Mouse (Mus musculus) heart, postnatal 0 days (tissue): Measurements from ENCODE around the gene Traf3ip3. TPM values are rescaled to one million over a fixed set of nuclear protein-coding genes. Genes with fewer than 3 reads are reported as not detected.
A peak's percentile ranks its signal among the peaks of the same experiment; 100 is the strongest.

ENCODE experiments used
- ATAC-seq: fragments of 200-750 bp; cut with Nextera tagmentation; 2 replicates; pipeline ENCODE4 v1.8.0; 2017; ENCODE audit warnings: low read depth, moderate number of reproducible peaks, moderate library complexity; ENCODE audit not compliant: insufficient read depth
- DNase-seq: peaks from one replicate; pipeline ENCODE4 v3.0.0-alpha.2; 2016; ENCODE audit warnings: low spot score
- H3K27ac ChIP-seq: fragments of 300-500 bp; sonication (generic); 2 replicates; pipeline ENCODE4 v1.5.1; 2014; ENCODE audit warnings: low read depth, mild to moderate bottlenecking
- H3K27me3 ChIP-seq: fragments of 300-500 bp; sonication (generic); 2 replicates; pipeline ENCODE4 v1.6.1; 2014; ENCODE audit warnings: low read length, mixed read lengths; ENCODE audit not compliant: control insufficient read depth, insufficient read depth
- H3K36me3 ChIP-seq: fragments of 300-500 bp; sonication (generic); replicated peaks from 2 replicates; pipeline ENCODE4 v1.6.1; 2014; ENCODE audit warnings: low read length, mixed read lengths; ENCODE audit not compliant: control insufficient read depth, insufficient read depth
- H3K4me1 ChIP-seq: fragments of 300-500 bp; sonication (generic); 2 replicates; pipeline ENCODE4 v1.6.1; 2014; ENCODE audit warnings: antibody characterized with exemption; ENCODE audit not compliant: control insufficient read depth, insufficient read depth
- H3K4me2 ChIP-seq: fragments of 300-500 bp; sonication (generic); 2 replicates; pipeline ENCODE4 v1.6.1; 2014; ENCODE audit warnings: low read depth, mild to moderate bottlenecking, low read length, moderate library complexity
- H3K4me3 ChIP-seq: fragments of 300-500 bp; sonication (generic); 2 replicates; pipeline ENCODE4 v1.5.1; 2014; ENCODE audit warnings: low read depth, low read length
- H3K9ac ChIP-seq: fragments of 300-500 bp; sonication (generic); replicated peaks from 2 replicates; pipeline ENCODE4 v1.6.1; 2014; ENCODE audit warnings: low read depth, low read length, mixed read lengths
- H3K9me3 ChIP-seq: fragments of 300-500 bp; sonication (generic); replicated peaks from 2 replicates; pipeline ENCODE4 v1.6.1; 2016; ENCODE audit warnings: low read length; ENCODE audit not compliant: control insufficient read depth
- CTCF ChIP-seq: IDR thresholded peaks from 2 replicates; pipeline ENCODE4 v1.5.1; 2016; ENCODE audit warnings: antibody characterized with exemption, control low read depth, low read depth
- EP300 ChIP-seq: IDR thresholded peaks from 2 replicates; pipeline ENCODE4 v1.6.1; 2016; ENCODE audit warnings: antibody characterized with exemption, low read depth
- WGBS: fragments of 180-500 bp; shearing (Covaris S2); extraction: QIAGEN DNeasy Blood & Tissue Kit; methylation state at CpG from one replicate; pipeline ENCODE4 v1.1.7; 2014; 5-methylcytosine and 5-hydroxymethylcytosine counted together
- polyA plus RNA-seq: library from polyadenylated mRNA; unstranded; fragments of >200 nt; fragmentation: Nextera tagmentation; extraction: Ambion mirVana; gene quantifications from 2 replicates; pipeline ENCODE4 v1.2.1, GENCODE M21; 2015
- total RNA-seq: library from RNA; depleted of rRNA; stranded (reverse); fragments of >200 nt; gene quantifications from 2 replicates; pipeline ENCODE4 v1.2.3, GENCODE M21; 2014; ENCODE audit warnings: low replicate concordance

The Traf3ip3 gene
- total and polyA plus RNA-seq, 2 experiments from 2014 or later, result 0.61 to 0.79 TPM

DNA sequence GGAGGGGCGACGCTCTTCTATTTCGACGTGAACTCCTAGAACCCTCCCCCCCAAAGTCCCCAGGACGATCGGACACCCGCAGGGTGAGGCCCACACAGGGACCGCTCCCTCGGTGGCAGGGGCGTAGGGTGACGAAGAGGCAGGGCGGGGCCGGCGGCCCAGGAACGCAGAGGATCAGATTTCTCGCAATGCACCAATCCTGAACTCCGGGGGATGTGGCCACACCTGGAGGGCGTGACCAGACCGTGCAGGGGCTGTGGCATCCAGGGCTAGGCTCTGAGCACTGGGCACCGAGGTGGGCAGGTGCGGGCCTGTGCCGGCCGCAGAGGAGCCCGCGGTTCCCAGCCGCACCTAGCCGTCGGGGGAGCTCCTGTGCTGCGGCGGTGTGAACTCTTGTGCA, 48.6 kb downstream of the Traf3ip3 start, which contains the start of gene Irf6:
Irf6 (plus strand) TSS at position 240 of the 400 bp plus-strand sequence.
- Histone ChIP-seq H3K4me3 (peak within 1 kb of the TSS; percentile 41), H3K4me2 (peak within 1 kb of the TSS; percentile 62), H3K9me3 (no peaks in the 10 kb centered on the region), H3K36me3 (no peaks in the 10 kb centered on the region), H3K27me3 (peaks cover 16% of the 10 kb centered on the region; the same call in 1 of the 2 replicates), H3K4me1 (peaks cover 15% of the 10 kb centered on the region), H3K27ac (no peak within 1 kb of the TSS), H3K9ac (0 out of 2 replicates have a peak within 1 kb of the TSS, but pooled peaks have one; percentile 24)
- DNase-seq (peak; percentile 59), ATAC-seq (peak; percentile 89)
- 2% methylated on average over 30 of the region's 30 CpGs for WGBS
- TF ChIP-seq CTCF (no peak), EP300 (no peak)

DNA sequence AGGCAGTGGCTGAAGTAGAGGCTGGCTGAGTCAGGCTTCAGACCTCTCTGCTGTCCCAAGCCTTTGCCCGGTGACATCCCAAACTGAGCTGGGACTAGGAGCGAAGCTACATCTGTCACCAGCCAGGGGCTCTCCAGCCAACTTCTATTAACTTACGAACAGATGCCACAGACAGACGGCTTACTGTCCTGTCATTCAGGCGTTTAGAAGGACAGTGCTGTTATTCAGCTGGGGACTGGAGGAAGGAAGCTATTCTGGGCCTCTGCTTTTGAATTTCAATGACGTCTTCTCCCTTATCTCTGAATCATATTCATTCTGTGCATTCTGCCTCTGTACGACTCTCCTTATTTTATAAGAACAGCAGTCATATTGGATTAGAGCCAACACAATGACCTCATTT, 50.4 kb downstream of the Traf3ip3 start:
- Histone ChIP-seq H3K4me2 (0 out of 2 replicates have a peak overlapping the region, but pooled peaks have one; percentile 3), H3K4me1 (peaks cover 15% of the 10 kb centered on the region), H3K9ac (no peak overlapping the region), H3K4me3 (no peak overlapping the region), H3K36me3 (no peaks in the 10 kb centered on the region), H3K27me3 (peaks cover 16% of the 10 kb centered on the region; the same call in 1 of the 2 replicates), H3K27ac (peak overlapping the region; percentile 35; the same call in 1 of the 2 replicates), H3K9me3 (no peaks in the 10 kb centered on the region)
- 12% methylated on average over 7 of the region's 7 CpGs for WGBS
- ATAC-seq, result 0 out of 2 replicates have a peak, but pooled peaks have one; percentile 11
- no peak for DNase-seq
- TF ChIP-seq EP300 (no peak), CTCF (no peak)

DNA sequence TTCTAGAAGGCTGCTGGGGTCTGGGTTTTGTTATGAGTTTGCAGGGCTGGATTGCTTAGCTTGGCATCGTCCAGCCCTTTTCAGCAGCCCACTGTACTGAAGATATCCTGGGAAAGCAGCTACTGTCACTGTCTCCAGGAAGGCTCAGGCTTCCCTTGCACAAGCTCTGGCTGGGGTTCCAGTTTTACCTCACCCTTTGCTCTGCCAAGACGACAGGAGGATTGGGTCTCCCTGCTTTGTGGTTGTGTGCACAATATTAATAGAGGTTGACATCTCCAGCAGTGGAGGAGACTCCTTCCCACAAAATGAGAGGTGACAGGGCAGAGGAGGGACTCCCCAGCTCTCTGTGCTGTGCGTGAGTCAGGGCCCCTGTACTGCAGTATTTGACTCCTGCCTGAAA, 52.3 kb downstream of the Traf3ip3 start:
- H3K9ac ChIP-seq, result no peak overlapping the region
- no peaks in the 10 kb centered on the region for H3K36me3 ChIP-seq
- DNase-seq (no peak), ATAC-seq (no peak)
- WGBS, result 49% methylated on average over 3 of the region's 3 CpGs
- TF ChIP-seq CTCF, result no peak
- TF ChIP-seq EP300, result no peak
- H3K4me3 ChIP-seq, result no peak overlapping the region
- peaks cover 15% of the 10 kb centered on the region for H3K4me1 ChIP-seq
- peaks cover 14% of the 10 kb centered on the region; the same call in 1 of the 2 replicates for H3K27me3 ChIP-seq
- no peak overlapping the region for H3K4me2 ChIP-seq
- H3K27ac ChIP-seq, result no peak overlapping the region
- H3K9me3 ChIP-seq, result no peaks in the 10 kb centered on the region

- Histone ChIP-seq H3K27ac (no peak overlapping the region), H3K9ac (no peak overlapping the region), H3K36me3 (no peaks in the 10 kb centered on the region), H3K27me3 (no peaks in the 10 kb centered on the region), H3K4me1 (peaks cover 6% of the 10 kb centered on the region), H3K4me2 (no peak overlapping the region), H3K9me3 (no peaks in the 10 kb centered on the region), H3K4me3 (no peak overlapping the region)
- WGBS, result 72% methylated on average over 1 of the region's 1 CpGs
- TF ChIP-seq EP300 (no peak), CTCF (no peak)
- ATAC-seq (no peak), DNase-seq (no peak)
Measured at GRCm38 (mm10) chr1:193146416-193146815, 55.1 kb downstream of the Traf3ip3 start.

- H3K4me1 ChIP-seq, result no peaks in the 10 kb centered on the region
- no peak overlapping the region for H3K4me2 ChIP-seq
- whole genome bisulfite sequencing, result 67% methylated on average over 4 of the region's 4 CpGs
- no peak for ATAC-seq
- H3K36me3 ChIP-seq, result no peaks in the 10 kb centered on the region
- no peak overlapping the region for H3K4me3 ChIP-seq
- no peak for DNase-seq
- no peaks in the 10 kb centered on the region for H3K27me3 ChIP-seq
- no peak overlapping the region for H3K9ac ChIP-seq
- TF ChIP-seq CTCF (no peak), EP300 (no peak)
- H3K27ac ChIP-seq, result no peak overlapping the region
- no peaks in the 10 kb centered on the region for H3K9me3 ChIP-seq
Measured at GRCm38 (mm10) chr1:193145101-193145500, 56.4 kb downstream of the Traf3ip3 start.

GRCm38 (mm10) chr1:193144516-193144915, 57.0 kb downstream of the Traf3ip3 start:
- Histone ChIP-seq H3K36me3 (no peaks in the 10 kb centered on the region), H3K9me3 (no peaks in the 10 kb centered on the region), H3K27ac (no peak overlapping the region; the same call in 1 of the 2 replicates), H3K4me2 (no peak overlapping the region), H3K4me1 (no peaks in the 10 kb centered on the region), H3K27me3 (no peaks in the 10 kb centered on the region), H3K9ac (no peak overlapping the region), H3K4me3 (no peak overlapping the region)
- DNase-seq (no peak), ATAC-seq (no peak)
- 77% methylated on average over 6 of the region's 6 CpGs for WGBS
- TF ChIP-seq CTCF (no peak), EP300 (no peak)
